ENCODE assay signal across 8 mouse cellular contexts in the genomic region with DNA sequence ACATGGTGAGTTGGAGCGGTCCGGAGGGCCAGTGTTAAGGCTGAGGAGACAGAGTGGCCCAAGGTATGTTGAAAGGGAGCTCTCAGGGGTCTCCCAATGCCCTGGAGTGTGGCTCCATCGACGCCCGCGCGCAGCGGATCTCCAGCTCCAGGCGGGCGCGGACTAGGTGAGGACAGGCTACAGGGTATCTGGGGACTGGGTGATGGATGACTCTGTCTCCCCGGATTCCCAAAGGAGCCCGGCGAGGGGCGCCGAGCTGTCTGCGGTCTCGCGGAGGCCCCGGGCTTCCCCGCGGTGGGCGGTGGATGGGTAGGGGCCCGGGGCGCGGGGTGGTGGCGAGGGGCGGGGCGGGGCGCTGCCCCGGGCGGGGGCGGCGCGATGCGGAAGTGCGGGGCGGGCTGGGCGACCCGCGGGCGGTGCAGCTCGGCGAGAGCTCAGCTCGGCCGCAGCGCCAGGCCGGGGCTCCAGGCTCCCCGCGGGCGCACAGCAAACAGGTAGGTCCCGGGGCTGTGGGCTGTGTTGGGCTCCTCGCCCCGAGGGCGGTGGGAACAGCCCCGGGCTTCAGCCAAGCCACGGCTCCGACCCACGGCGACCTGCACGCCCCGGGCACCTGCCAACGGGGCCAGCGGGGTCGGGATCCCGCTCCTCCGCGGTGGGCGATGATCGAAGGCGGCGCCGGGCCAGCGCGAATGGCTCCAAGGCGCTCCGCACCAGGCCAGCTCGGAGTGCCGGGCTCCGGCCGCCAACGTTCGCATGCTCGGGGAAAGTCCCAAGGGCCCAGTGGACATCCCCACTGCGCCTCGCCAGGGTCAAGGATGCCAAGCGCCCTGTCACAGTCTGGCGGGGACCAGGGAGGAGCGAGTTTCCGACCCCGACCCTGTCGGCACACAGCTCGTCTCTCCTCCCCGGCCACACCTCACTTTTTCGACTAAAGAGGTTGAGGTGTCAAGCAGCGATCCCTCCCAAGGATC. TPM values are rescaled to one million over a fixed set of nuclear protein-coding genes. Genes with fewer than 3 reads are reported as not detected.
A peak's percentile ranks its signal among the peaks of the same experiment; 100 is the strongest.
DNase-seq lines count a peak whose midpoint lies in the region; ATAC-seq and TF ChIP-seq lines count a peak whose summit lies in the region.

A gene (plus strand): TSS at position 345 of the 971 bp plus-strand sequence.

- no peak for TF ChIP-seq POLR2A in myocyte (IDR thresholded peaks at IDR 0.05; ENCODE audit: insufficient read length, low read depth)

- peak within 1 kb of the TSS; percentile 14 for H3ac ChIP-seq in myocyte (ENCODE audit: control insufficient read depth, insufficient read length)

- H3K27me3 ChIP-seq in heart, embryonic 13.5 days (replicated peaks): peaks cover 36% of the 10 kb centered on the region
- H3K27me3 ChIP-seq in limb, embryonic 11.5 days (ENCODE audit: control insufficient read depth, insufficient read depth, low read length): peaks cover 28% of the 10 kb centered on the region
- H3K27me3 ChIP-seq in myocyte (ENCODE audit: control insufficient read depth, insufficient read depth, insufficient read length): peaks cover 12% of the 10 kb centered on the region

- H3K4me1 ChIP-seq in heart, embryonic 13.5 days: peaks cover 59% of the 10 kb centered on the region
- peaks cover 16% of the 10 kb centered on the region for H3K4me1 ChIP-seq in limb, embryonic 11.5 days (ENCODE audit: control insufficient read depth, insufficient read depth, low read length)

- H3K4me2 ChIP-seq in heart, embryonic 13.5 days: peak within 1 kb of the TSS; percentile 98
- H3K4me2 ChIP-seq in limb, embryonic 11.5 days (ENCODE audit: low read depth, severe bottlenecking): peak within 1 kb of the TSS; percentile 88
- peak within 1 kb of the TSS; percentile 74 for H3K4me2 ChIP-seq in myocyte (ENCODE audit: low read depth)

- H3K9ac ChIP-seq in heart, embryonic 13.5 days: peak within 1 kb of the TSS; percentile 85
- H3K9ac ChIP-seq in limb, embryonic 11.5 days (ENCODE audit: low read length): peak within 1 kb of the TSS; percentile 59

- no peaks in the 10 kb centered on the region for H3K9me3 ChIP-seq in heart, embryonic 13.5 days
- no peaks in the 10 kb centered on the region for H3K9me3 ChIP-seq in limb, embryonic 11.5 days (ENCODE audit: control insufficient read depth, low read length)

- under 1% methylated on average over 83 of the region's 96 CpGs for WGBS in heart, embryonic 13.5 days
- under 1% methylated on average over 89 of the region's 96 CpGs for WGBS in limb, embryonic 11.5 days

- no peaks in the 10 kb centered on the region for H3K36me3 ChIP-seq in heart, embryonic 13.5 days
- no peaks in the 10 kb centered on the region for H3K36me3 ChIP-seq in limb, embryonic 11.5 days (ENCODE audit: control insufficient read depth, insufficient read depth, low read length)
- H3K36me3 ChIP-seq in myocyte (ENCODE audit: control insufficient read depth, insufficient read depth): no peaks in the 10 kb centered on the region

- no peak for ATAC-seq in heart, embryonic 13.5 days (ENCODE audit: extremely low read depth, insufficient number of reproducible peaks, low FRiP score, low TSS enrichment)
- ATAC-seq in limb, embryonic 11.5 days (ENCODE audit: insufficient number of reproducible peaks, low FRiP score, low TSS enrichment, low read depth): peak; percentile 42

- no peak for DNase-seq in layer of hippocampus, adult 2 months (ENCODE audit: low spot score in 2 of 2)
- DNase-seq in layer of hippocampus, postnatal 10 days (ENCODE audit: low spot score in 2 of 2): no peak
- peak; percentile 44 for DNase-seq in adrenal gland, postnatal 25 days
- peak; percentile 65 for DNase-seq in limb, embryonic 11.5 days (ENCODE audit: low spot score)
- DNase-seq in layer of hippocampus, postnatal 25 days (ENCODE audit: extremely low spot score in 1 of 2, low spot score in 1 of 2): no peak
- DNase-seq in layer of hippocampus, postnatal 14 days (ENCODE audit: low spot score in 2 of 2): no peak

- peak within 1 kb of the TSS; percentile 32; the same call in 1 of the 2 replicates for H3K27ac ChIP-seq in layer of hippocampus, adult 2 months
- H3K27ac ChIP-seq in heart, embryonic 13.5 days (replicated peaks): no peak within 1 kb of the TSS
- no peak within 1 kb of the TSS for H3K27ac ChIP-seq in limb, embryonic 11.5 days (replicated peaks; ENCODE audit: low read depth, low read length)

- TF ChIP-seq CTCF in layer of hippocampus, adult 2 months (conservative IDR thresholded peaks at IDR 0.05): no peak

- H3K4me3 ChIP-seq in layer of hippocampus, adult 2 months: peak within 1 kb of the TSS; percentile 51
- H3K4me3 ChIP-seq in heart, embryonic 13.5 days: peak within 1 kb of the TSS; percentile 71
- peak within 1 kb of the TSS; percentile 54 for H3K4me3 ChIP-seq in limb, embryonic 11.5 days (ENCODE audit: low read depth, low read length)
- H3K4me3 ChIP-seq in myocyte: peak within 1 kb of the TSS; percentile 6

- no peaks in the 10 kb centered on the region for H3K79me2 ChIP-seq in myocyte (ENCODE audit: control insufficient read depth, insufficient read depth)

TF ChIP-seq in myocyte, 11 proteins besides CTCF, POLR2A, EP300 and RAD21:
- TF ChIP-seq MYOD1 (IDR thresholded peaks at IDR 0.05; ENCODE audit: control insufficient read depth in 1 of 3, insufficient read length in 2 of 3, low read depth in 2 of 3) (no peak), USF1 (IDR thresholded peaks at IDR 0.05; ENCODE audit: low read depth) (no peak), TCF12 (IDR thresholded peaks at IDR 0.05; ENCODE audit: insufficient read depth, poor library complexity, severe bottlenecking) (no peak), REST (IDR thresholded peaks at IDR 0.05; ENCODE audit: insufficient read depth, insufficient read length) (no peak), E2F4 (IDR thresholded peaks at IDR 0.05; ENCODE audit: insufficient read depth) (no peak), SRF (IDR thresholded peaks at IDR 0.05; ENCODE audit: control insufficient read depth, insufficient read length, low read depth) (no peak), TCF3 (IDR thresholded peaks at IDR 0.05; ENCODE audit: insufficient read length, low read depth) (no peak), CEBPB (IDR thresholded peaks at IDR 0.05; ENCODE audit: insufficient read depth, poor library complexity, severe bottlenecking) (no peak), MYOG (IDR thresholded peaks at IDR 0.05; ENCODE audit: control insufficient read depth in 1 of 3, insufficient read depth in 1 of 3, insufficient read length in 2 of 3, low read depth in 2 of 3) (no peak), MAX (IDR thresholded peaks at IDR 0.05; ENCODE audit: low read depth) (no peak), POLR2AphosphoS2 (IDR thresholded peaks at IDR 0.05; ENCODE audit: insufficient read length, low read depth) (no peak)

RNA-seq across cellular contexts. Expression of the gene that starts here (rescaled TPM):
- total RNA-seq in layer of hippocampus, adult 2 months (2021): 1 to 10 TPM; 3.8 to 5.1 TPM
- 1 to 10 TPM; 3.1 to 3.4 TPM for total RNA-seq in layer of hippocampus, postnatal 10 days (2021)
- total RNA-seq in adrenal gland, postnatal 25 days (2021): 2.6 and 4.6 TPM in 2 replicates
- 7.4 and 7.9 TPM in 2 replicates for polyA plus RNA-seq in heart, embryonic 13.5 days (2015; fragmentation: Nextera tagmentation; extraction: Ambion mirVana)
- polyA plus RNA-seq in limb, embryonic 11.5 days (2014; fragmentation: Nextera tagmentation; extraction: Ambion mirVana): 1.4 and 2.1 TPM in 2 replicates
- polyA plus RNA-seq in myocyte (2012; fragmentation: generic; extraction: Trizol): 0.32 TPM
- total RNA-seq in layer of hippocampus, postnatal 25 days (2021): 1 to 10 TPM; 3.4 to 4.0 TPM
- 1 to 10 TPM; 3.5 to 3.7 TPM for total RNA-seq in layer of hippocampus, postnatal 14 days (2021)

Comparison
In these comparisons a context has a peak if more than half of its experiments do, and no peak if none do; other contexts are left out.
1. DNase-seq: peak in adrenal gland, postnatal 25 days (single experiment) and limb, embryonic 11.5 days (single experiment); none in layer of hippocampus, adult 2 months (0 of 2), layer of hippocampus, postnatal 10 days (0 of 2), layer of hippocampus, postnatal 25 days (0 of 2) and layer of hippocampus, postnatal 14 days (0 of 2).
2. H3K4me3 ChIP-seq: peak in every context shown above with its lines; median percentile 71 in heart, embryonic 13.5 days; 54 in limb, embryonic 11.5 days; 51 in layer of hippocampus, adult 2 months; 6 in myocyte.
3. Peak in every context shown above with its lines, with median percentiles within 50 percentile points of each other: H3K4me2 ChIP-seq.